Mouse (Mus musculus): ENCODE data around the gene Snrpf. TPM values are rescaled to one million over a fixed set of nuclear protein-coding genes. Genes with fewer than 3 reads are reported as not detected.
A peak's percentile ranks its signal among the peaks of the same experiment; 100 is the strongest.

Gene Snrpf
- polyA plus RNA-seq, 1 experiment from 2014 or later, result 145 TPM

- DNase-seq (ENCODE audit: low spot score), result no peak
- H3K4me1 ChIP-seq, result no peaks in the 10 kb centered on the region
- WGBS, result 66% methylated on average over 9 of the region's 9 CpGs
- H3K9me3 ChIP-seq, result no peaks in the 10 kb centered on the region
- no peaks in the 10 kb centered on the region for H3K36me3 ChIP-seq
- no peaks in the 10 kb centered on the region for H3K27me3 ChIP-seq (ENCODE audit: insufficient read depth, poor library complexity, severe bottlenecking)
- no peak overlapping the region for H3K27ac ChIP-seq
- H3K4me3 ChIP-seq, result no peak overlapping the region
Measured at GRCm38 (mm10) chr10:93608051-93608450, 18.5 kb upstream of the Snrpf start.

GRCm38 (mm10) chr10:93606326-93606725, 16.8 kb upstream of the Snrpf start:
- H3K4me3 ChIP-seq, result no peak overlapping the region
- no peaks in the 10 kb centered on the region for H3K27me3 ChIP-seq (ENCODE audit: insufficient read depth, poor library complexity, severe bottlenecking)
- H3K27ac ChIP-seq, result no peak overlapping the region
- WGBS, result 86% methylated on average over 9 of the region's 9 CpGs
- no peaks in the 10 kb centered on the region for H3K9me3 ChIP-seq
- no peaks in the 10 kb centered on the region for H3K4me1 ChIP-seq
- no peaks in the 10 kb centered on the region for H3K36me3 ChIP-seq
- DNase-seq (ENCODE audit: low spot score), result no peak

- no peaks in the 10 kb centered on the region for H3K9me3 ChIP-seq
- H3K4me3 ChIP-seq, result no peak overlapping the region
- H3K27ac ChIP-seq, result no peak overlapping the region
- no peaks in the 10 kb centered on the region for H3K27me3 ChIP-seq (ENCODE audit: insufficient read depth, poor library complexity, severe bottlenecking)
- no peaks in the 10 kb centered on the region for H3K4me1 ChIP-seq
- WGBS, result 88% methylated on average over 1 of the region's 1 CpGs
- no peak for DNase-seq (ENCODE audit: low spot score)
- H3K36me3 ChIP-seq, result no peaks in the 10 kb centered on the region
Measured at GRCm38 (mm10) chr10:93603256-93603655, 13.8 kb upstream of the Snrpf start.

GRCm38 (mm10) chr10:93602309-93602708, 12.8 kb upstream of the Snrpf start:
- H3K4me1 ChIP-seq, result no peaks in the 10 kb centered on the region
- H3K4me3 ChIP-seq, result no peak overlapping the region

GRCm38 (mm10) chr10:93596641-93597040, 7.1 kb upstream of the Snrpf start:
- Histone ChIP-seq H3K36me3 (no peaks in the 10 kb centered on the region), H3K27ac (no peak overlapping the region), H3K4me3 (no peak overlapping the region), H3K4me1 (no peaks in the 10 kb centered on the region), H3K9me3 (no peaks in the 10 kb centered on the region), H3K27me3 (ENCODE audit: insufficient read depth, poor library complexity, severe bottlenecking) (peaks cover 3% of the 10 kb centered on the region; the same call in 1 of the 2 replicates)
- peak; percentile 66 for DNase-seq (ENCODE audit: low spot score)
- 73% methylated on average over 3 of the region's 3 CpGs for WGBS

More at GRCm38 (mm10) chr10:93602309-93602708, 12.8 kb upstream of the Snrpf start:
- Histone ChIP-seq H3K9me3 (no peaks in the 10 kb centered on the region), H3K27ac (no peak overlapping the region), H3K36me3 (no peaks in the 10 kb centered on the region), H3K27me3 (ENCODE audit: insufficient read depth, poor library complexity, severe bottlenecking) (no peaks in the 10 kb centered on the region)
- DNase-seq (ENCODE audit: low spot score), result peak; percentile 27
- 83% methylated on average over 5 of the region's 5 CpGs for WGBS

- no peak overlapping the region for H3K4me3 ChIP-seq
- no peaks in the 10 kb centered on the region for H3K9me3 ChIP-seq
- no peaks in the 10 kb centered on the region for H3K4me1 ChIP-seq
- H3K36me3 ChIP-seq, result no peaks in the 10 kb centered on the region
- DNase-seq (ENCODE audit: low spot score), result peak; percentile 68
- H3K27me3 ChIP-seq (ENCODE audit: insufficient read depth, poor library complexity, severe bottlenecking), result peaks cover 3% of the 10 kb centered on the region; the same call in 1 of the 2 replicates
- WGBS, result 61% methylated on average over 4 of the region's 4 CpGs
- no peak overlapping the region for H3K27ac ChIP-seq
Measured at GRCm38 (mm10) chr10:93595831-93596230, 6.3 kb upstream of the Snrpf start.

- peaks cover 3% of the 10 kb centered on the region; the same call in 1 of the 2 replicates for H3K4me1 ChIP-seq
- 2% methylated on average over 22 of the region's 22 CpGs for WGBS
- H3K27me3 ChIP-seq (ENCODE audit: insufficient read depth, poor library complexity, severe bottlenecking), result peaks cover 3% of the 10 kb centered on the region; the same call in 1 of the 2 replicates
- H3K4me3 ChIP-seq, result peak overlapping the region; percentile 61
- peak overlapping the region; percentile 11; the same call in 1 of the 2 replicates for H3K27ac ChIP-seq
- DNase-seq (ENCODE audit: low spot score), result peak; percentile 88
- H3K36me3 ChIP-seq, result no peaks in the 10 kb centered on the region
- H3K9me3 ChIP-seq, result no peaks in the 10 kb centered on the region
Measured at GRCm38 (mm10) chr10:93594022-93594482, 4.5 kb upstream of the Snrpf start.

- Histone ChIP-seq H3K4me1 (peaks cover 13% of the 10 kb centered on the region), H3K27me3 (ENCODE audit: insufficient read depth, poor library complexity, severe bottlenecking) (peaks cover 3% of the 10 kb centered on the region; the same call in 1 of the 2 replicates), H3K9me3 (no peaks in the 10 kb centered on the region), H3K27ac (no peak overlapping the region), H3K36me3 (peaks cover under 1% of the 10 kb centered on the region; the same call in 1 of the 2 replicates), H3K4me3 (no peak overlapping the region)
- DNase-seq (ENCODE audit: low spot score), result no peak
- WGBS, result 56% methylated on average over 12 of the region's 12 CpGs
Measured at GRCm38 (mm10) chr10:93592456-93592855, 3.0 kb upstream of the Snrpf start.

- 2% methylated on average over 11 of the region's 11 CpGs for WGBS
- no peaks in the 10 kb centered on the region for H3K27me3 ChIP-seq (ENCODE audit: insufficient read depth, poor library complexity, severe bottlenecking)
- no peaks in the 10 kb centered on the region for H3K9me3 ChIP-seq
- peak overlapping the region; percentile 75 for H3K4me3 ChIP-seq
- DNase-seq (ENCODE audit: low spot score), result peak; percentile 75
- H3K27ac ChIP-seq, result peak overlapping the region; percentile 96
- peaks cover 13% of the 10 kb centered on the region for H3K4me1 ChIP-seq
- peaks cover 26% of the 10 kb centered on the region for H3K36me3 ChIP-seq
Measured at GRCm38 (mm10) chr10:93588796-93589195, 710 bp downstream of the Snrpf start.

- H3K9me3 ChIP-seq, result no peaks in the 10 kb centered on the region
- peak; percentile 81 for DNase-seq (ENCODE audit: low spot score)
- no peak overlapping the region for H3K4me3 ChIP-seq
- H3K36me3 ChIP-seq, result peaks cover 9% of the 10 kb centered on the region
- H3K4me1 ChIP-seq, result no peaks in the 10 kb centered on the region
- no peaks in the 10 kb centered on the region for H3K27me3 ChIP-seq (ENCODE audit: insufficient read depth, poor library complexity, severe bottlenecking)
- WGBS, result 64% methylated on average over 13 of the region's 13 CpGs
- no peak overlapping the region for H3K27ac ChIP-seq
Measured at GRCm38 (mm10) chr10:93577271-93577886, 12.1 kb downstream of the Snrpf start.

GRCm38 (mm10) chr10:93575960-93576359, 13.5 kb downstream of the Snrpf start:
- Histone ChIP-seq H3K27ac (no peak overlapping the region), H3K4me3 (no peak overlapping the region), H3K27me3 (ENCODE audit: insufficient read depth, poor library complexity, severe bottlenecking) (no peaks in the 10 kb centered on the region), H3K36me3 (no peaks in the 10 kb centered on the region), H3K9me3 (no peaks in the 10 kb centered on the region), H3K4me1 (no peaks in the 10 kb centered on the region)
- WGBS, result 89% methylated on average over 8 of the region's 8 CpGs
- no peak for DNase-seq (ENCODE audit: low spot score)

GRCm38 (mm10) chr10:93574966-93575365, 14.5 kb downstream of the Snrpf start:
- Histone ChIP-seq H3K27ac (no peak overlapping the region), H3K4me1 (no peaks in the 10 kb centered on the region), H3K36me3 (no peaks in the 10 kb centered on the region), H3K4me3 (no peak overlapping the region), H3K9me3 (no peaks in the 10 kb centered on the region), H3K27me3 (ENCODE audit: insufficient read depth, poor library complexity, severe bottlenecking) (no peaks in the 10 kb centered on the region)
- no peak for DNase-seq (ENCODE audit: low spot score)
- 57% methylated on average over 4 of the region's 4 CpGs for WGBS

GRCm38 (mm10) chr10:93572209-93572608, 17.3 kb downstream of the Snrpf start:
- H3K4me1 ChIP-seq, result no peaks in the 10 kb centered on the region
- no peaks in the 10 kb centered on the region for H3K9me3 ChIP-seq
- H3K27me3 ChIP-seq (ENCODE audit: insufficient read depth, poor library complexity, severe bottlenecking), result no peaks in the 10 kb centered on the region
- H3K27ac ChIP-seq, result no peak overlapping the region
- WGBS, result 45% methylated on average over 2 of the region's 2 CpGs
- no peaks in the 10 kb centered on the region for H3K36me3 ChIP-seq
- H3K4me3 ChIP-seq, result no peak overlapping the region
- DNase-seq (ENCODE audit: low spot score), result no peak
